Mouse (Mus musculus): ENCODE data around the gene Phf20. TPM values are rescaled to one million over a fixed set of nuclear protein-coding genes. Genes with fewer than 3 reads are reported as not detected.

The Phf20 gene
- polyA plus RNA-seq, 1 experiment = 10.9 TPM

DNA sequence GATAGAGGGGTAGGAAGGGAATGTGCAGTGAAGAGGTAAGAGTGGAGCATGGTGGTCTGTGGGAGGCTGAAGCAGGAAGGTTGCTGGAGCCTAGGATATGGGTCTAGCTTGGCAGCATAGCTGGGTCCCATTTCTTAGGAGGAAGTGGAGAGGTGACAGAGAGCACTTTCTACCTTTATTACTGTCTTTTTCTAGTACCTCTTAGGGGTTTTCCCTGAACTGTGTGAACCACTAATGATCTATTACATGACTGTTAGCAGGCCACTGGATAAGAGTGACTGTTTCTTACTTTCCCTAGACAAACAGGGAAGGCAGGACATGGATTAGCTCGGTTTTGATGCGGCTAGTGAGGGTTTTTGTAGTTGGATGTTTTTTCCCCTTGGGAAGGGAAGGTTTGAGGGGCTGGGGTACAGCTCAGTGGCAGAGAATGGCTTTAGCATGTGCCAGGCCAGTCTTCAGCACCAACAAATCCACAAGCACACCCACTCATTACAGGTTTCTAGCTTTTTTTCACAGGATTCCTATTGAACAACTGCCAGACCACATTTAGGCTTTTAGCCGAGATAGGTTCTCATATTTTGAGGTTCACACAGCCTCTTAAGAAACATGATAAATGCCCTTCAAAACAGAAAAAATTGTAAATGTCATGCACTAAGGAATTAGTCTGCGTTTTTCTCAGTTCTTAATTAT, 67.1 kb downstream of the Phf20 start:
- H3K36me3 ChIP-seq (ENCODE audit: control insufficient read depth, insufficient read depth, low read length) = peaks cover 5% of the 10 kb centered on the region; the same call in 1 of the 2 replicates
- H3K4me3 ChIP-seq (ENCODE audit: extremely low read depth, insufficient read depth, insufficient read length) = no peak overlapping the region
- no peak overlapping the region for H3K27ac ChIP-seq (ENCODE audit: insufficient read depth, low read length)
- H3K4me1 ChIP-seq (ENCODE audit: control insufficient read depth, insufficient read depth, insufficient read length) = no peaks in the 10 kb centered on the region; the same call in 1 of the 2 replicates
- no peak for DNase-seq (ENCODE audit: low read depth in 1 of 2, low spot score in 2 of 2)
- TF ChIP-seq CTCF (IDR thresholded peaks at IDR 0.05; ENCODE audit: extremely low read depth, insufficient read depth, insufficient read length, insufficient replicate concordance) (no peak), POLR2A (IDR thresholded peaks at IDR 0.05; ENCODE audit: low read depth, low read length) (no peak)
- H3K27me3 ChIP-seq (ENCODE audit: control insufficient read depth, insufficient read depth, low read length) = no peaks in the 10 kb centered on the region
- WGBS = 64% methylated on average over 4 of the region's 4 CpGs

DNA sequence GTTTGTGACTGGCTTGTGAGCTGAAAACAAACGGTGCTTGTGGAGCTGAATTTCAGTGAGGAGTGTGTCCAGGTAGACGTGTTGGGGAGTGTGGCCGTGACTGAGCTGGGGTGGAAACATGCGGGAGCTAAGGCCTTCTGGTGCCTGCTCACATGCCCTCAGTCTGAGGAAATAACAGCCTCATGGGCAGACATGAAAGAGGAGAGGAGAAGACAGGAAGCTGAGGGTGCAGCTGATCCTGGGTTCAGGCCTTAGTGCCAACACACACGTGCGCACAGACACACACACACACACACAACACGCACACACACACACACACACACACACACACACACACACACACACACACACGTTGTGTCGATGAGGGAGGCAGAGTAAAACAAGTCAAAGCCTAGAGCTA, 71.4 kb downstream of the Phf20 start:
- Histone ChIP-seq H3K27me3 (ENCODE audit: control insufficient read depth, insufficient read depth, low read length) (no peaks in the 10 kb centered on the region), H3K27ac (ENCODE audit: insufficient read depth, low read length) (peak overlapping the region; percentile 37; the same call in 1 of the 2 replicates), H3K36me3 (ENCODE audit: control insufficient read depth, insufficient read depth, low read length) (peaks cover 8% of the 10 kb centered on the region; the same call in 1 of the 2 replicates), H3K4me3 (ENCODE audit: extremely low read depth, insufficient read depth, insufficient read length) (no peak overlapping the region), H3K4me1 (ENCODE audit: control insufficient read depth, insufficient read depth, insufficient read length) (no peaks in the 10 kb centered on the region)
- 79% methylated on average over 9 of the region's 9 CpGs for WGBS
- DNase-seq (ENCODE audit: low read depth in 1 of 2, low spot score in 2 of 2) = peak in 1 of 2 experiments; percentile 14
- TF ChIP-seq POLR2A (IDR thresholded peaks at IDR 0.05; ENCODE audit: low read depth, low read length) (no peak), CTCF (IDR thresholded peaks at IDR 0.05; ENCODE audit: extremely low read depth, insufficient read depth, insufficient read length, insufficient replicate concordance) (no peak)

DNA sequence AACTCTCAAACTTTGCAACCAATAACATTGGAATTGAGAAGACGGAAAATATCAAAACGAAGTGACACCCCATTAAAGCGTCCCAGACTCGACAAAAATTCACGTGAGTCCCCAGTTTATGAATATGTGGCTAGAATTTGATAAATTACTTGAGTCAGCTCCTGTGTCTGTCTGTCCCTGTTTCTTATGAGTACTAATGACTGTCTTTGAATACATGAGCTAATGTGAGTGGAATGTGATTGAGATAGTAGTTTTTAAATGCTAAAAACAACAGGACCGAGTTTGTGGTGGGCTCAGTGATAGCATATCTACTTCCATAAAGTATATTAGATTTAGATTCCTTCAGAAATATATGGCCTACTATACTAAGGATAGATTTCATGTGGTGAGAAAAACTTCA, 76.3 kb downstream of the Phf20 start:
- 95% methylated on average over 6 of the region's 6 CpGs for WGBS
- Histone ChIP-seq H3K27ac (ENCODE audit: insufficient read depth, low read length) (no peak overlapping the region), H3K4me1 (ENCODE audit: control insufficient read depth, insufficient read depth, insufficient read length) (no peaks in the 10 kb centered on the region), H3K4me3 (ENCODE audit: extremely low read depth, insufficient read depth, insufficient read length) (no peak overlapping the region), H3K27me3 (ENCODE audit: control insufficient read depth, insufficient read depth, low read length) (no peaks in the 10 kb centered on the region), H3K36me3 (ENCODE audit: control insufficient read depth, insufficient read depth, low read length) (peaks cover 5% of the 10 kb centered on the region; the same call in 1 of the 2 replicates)
- no peak for DNase-seq (ENCODE audit: low read depth in 1 of 2, low spot score in 2 of 2)
- TF ChIP-seq CTCF (IDR thresholded peaks at IDR 0.05; ENCODE audit: extremely low read depth, insufficient read depth, insufficient read length, insufficient replicate concordance) (no peak), POLR2A (IDR thresholded peaks at IDR 0.05; ENCODE audit: low read depth, low read length) (no peak)

DNA sequence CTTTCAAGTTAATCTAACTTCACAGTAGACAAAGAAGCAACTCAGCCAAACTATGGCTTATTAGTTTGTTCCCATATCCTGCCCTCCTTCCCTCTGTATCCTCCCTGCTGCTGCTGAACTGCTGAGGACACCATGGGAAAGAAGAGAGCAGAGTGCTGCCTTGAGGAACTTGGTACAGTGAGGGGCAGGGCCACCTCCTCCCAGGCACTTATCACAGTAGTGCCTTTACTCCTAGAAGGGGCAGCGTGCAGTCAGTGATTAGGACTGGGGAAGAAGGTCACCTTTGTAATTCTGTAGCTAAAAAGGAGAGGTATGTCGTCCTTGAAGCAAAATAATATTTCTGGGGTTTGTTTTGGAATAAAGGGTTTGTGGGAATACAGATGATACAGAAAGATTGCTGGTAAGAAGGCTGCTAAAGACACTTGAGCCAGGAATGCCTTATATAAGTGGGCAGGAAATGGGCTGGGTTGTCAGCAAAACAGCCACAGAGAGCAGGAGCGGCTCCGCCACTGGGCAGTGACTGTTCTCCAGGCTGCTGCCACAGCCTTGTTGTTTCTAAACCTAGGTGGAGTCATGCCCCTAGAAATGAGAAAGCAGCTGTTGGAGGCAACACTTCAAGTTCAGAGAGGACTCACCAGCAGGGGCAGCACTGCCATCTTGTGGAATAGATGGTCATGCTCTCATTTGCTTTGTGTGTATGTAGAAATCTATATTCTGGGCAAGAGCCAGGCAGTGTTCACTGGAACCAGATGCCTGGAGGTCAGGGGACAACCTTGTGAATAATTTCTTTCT, 82.2 kb downstream of the Phf20 start:
- Histone ChIP-seq H3K4me1 (ENCODE audit: control insufficient read depth, insufficient read depth, insufficient read length) (no peaks in the 10 kb centered on the region; the same call in 1 of the 2 replicates), H3K4me3 (ENCODE audit: extremely low read depth, insufficient read depth, insufficient read length) (no peak overlapping the region), H3K27me3 (ENCODE audit: control insufficient read depth, insufficient read depth, low read length) (no peaks in the 10 kb centered on the region), H3K36me3 (ENCODE audit: control insufficient read depth, insufficient read depth, low read length) (peaks cover 6% of the 10 kb centered on the region), H3K27ac (ENCODE audit: insufficient read depth, low read length) (peak overlapping the region; percentile 34)
- peak; percentile 71 to 82 for DNase-seq (ENCODE audit: low read depth in 1 of 2, low spot score in 2 of 2)
- 28% methylated on average over 4 of the region's 4 CpGs for whole genome bisulfite sequencing
- peak; percentile 75; the same call in 1 of the 2 replicates for TF ChIP-seq CTCF (IDR thresholded peaks at IDR 0.05; ENCODE audit: extremely low read depth, insufficient read depth, insufficient read length, insufficient replicate concordance)
- no peak for TF ChIP-seq POLR2A (IDR thresholded peaks at IDR 0.05; ENCODE audit: low read depth, low read length)

DNA sequence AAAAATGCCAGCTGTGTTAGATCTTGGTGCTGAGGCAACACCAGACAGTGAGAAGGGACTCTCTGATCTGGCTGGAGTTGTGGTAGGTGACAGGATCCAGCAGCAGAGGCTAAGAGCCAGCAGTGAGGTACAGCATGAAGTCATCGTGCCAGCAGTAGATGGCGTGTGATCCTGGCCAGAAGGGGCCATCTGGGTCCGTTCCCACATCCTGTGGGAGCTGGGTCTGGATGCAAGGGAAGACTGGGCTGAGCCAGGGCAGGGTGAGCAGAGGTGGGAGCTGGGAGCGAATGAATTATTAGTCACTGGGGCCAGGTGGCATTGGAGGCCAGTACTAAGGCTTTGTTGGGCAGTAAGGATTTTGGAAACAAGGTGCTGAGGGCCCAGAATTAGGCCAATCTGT, 85.0 kb downstream of the Phf20 start:
- Histone ChIP-seq H3K27ac (ENCODE audit: insufficient read depth, low read length) (no peak overlapping the region), H3K4me3 (ENCODE audit: extremely low read depth, insufficient read depth, insufficient read length) (no peak overlapping the region), H3K4me1 (ENCODE audit: control insufficient read depth, insufficient read depth, insufficient read length) (no peaks in the 10 kb centered on the region; the same call in 1 of the 2 replicates), H3K36me3 (ENCODE audit: control insufficient read depth, insufficient read depth, low read length) (peaks cover 4% of the 10 kb centered on the region), H3K27me3 (ENCODE audit: control insufficient read depth, insufficient read depth, low read length) (no peaks in the 10 kb centered on the region)
- 91% methylated on average over 4 of the region's 4 CpGs for WGBS
- TF ChIP-seq CTCF (IDR thresholded peaks at IDR 0.05; ENCODE audit: extremely low read depth, insufficient read depth, insufficient read length, insufficient replicate concordance) (no peak), POLR2A (IDR thresholded peaks at IDR 0.05; ENCODE audit: low read depth, low read length) (no peak)
- DNase-seq (ENCODE audit: low read depth in 1 of 2, low spot score in 2 of 2) = no peak

DNA sequence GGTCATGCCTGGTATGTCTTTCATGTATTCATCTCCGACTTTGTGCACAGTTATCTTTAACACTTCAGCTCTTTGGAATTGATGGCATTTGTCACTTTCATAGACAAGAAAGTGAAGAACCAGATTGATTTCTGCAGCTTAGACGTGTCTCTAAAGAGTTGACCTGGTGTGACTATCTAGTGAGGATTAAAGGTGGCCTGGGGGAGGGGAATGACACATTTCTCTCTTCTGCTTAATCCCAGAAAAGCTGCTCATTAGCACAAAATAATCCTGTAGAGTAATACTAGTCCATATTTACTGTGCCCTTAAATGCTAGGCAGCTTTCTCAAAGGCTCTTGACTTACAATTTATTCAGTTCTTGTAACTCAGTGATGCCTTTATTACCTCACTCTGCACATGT, 88.9 kb downstream of the Phf20 start:
- 87% methylated on average over 2 of the region's 2 CpGs for WGBS
- H3K27ac ChIP-seq (ENCODE audit: insufficient read depth, low read length) = no peak overlapping the region
- DNase-seq (ENCODE audit: low read depth in 1 of 2, low spot score in 2 of 2) = no peak
- H3K4me1 ChIP-seq (ENCODE audit: control insufficient read depth, insufficient read depth, insufficient read length) = no peaks in the 10 kb centered on the region
- H3K36me3 ChIP-seq (ENCODE audit: control insufficient read depth, insufficient read depth, low read length) = peaks cover 13% of the 10 kb centered on the region
- H3K27me3 ChIP-seq (ENCODE audit: control insufficient read depth, insufficient read depth, low read length) = no peaks in the 10 kb centered on the region
- TF ChIP-seq CTCF (IDR thresholded peaks at IDR 0.05; ENCODE audit: extremely low read depth, insufficient read depth, insufficient read length, insufficient replicate concordance) = no peak
- TF ChIP-seq POLR2A (IDR thresholded peaks at IDR 0.05; ENCODE audit: low read depth, low read length) = no peak
- H3K4me3 ChIP-seq (ENCODE audit: extremely low read depth, insufficient read depth, insufficient read length) = no peak overlapping the region

Measured in spleen, adult 2 months (tissue).